Mouse (Mus musculus) G1E (cell line): ENCODE measurements at regions not wholly inside any gene's neighbourhood (a gene's known extent, or its start where the extent isn't known, plus 50 kb on each side); places are given as distances from the start of the nearest gene placed in this dataset.

ENCODE experiments used
- CTCF ChIP-seq: IDR thresholded peaks from 2 replicates; pipeline ENCODE4 v1.5.1; 2012; ENCODE audit warnings: low read depth, low read length, inconsistent platforms, mixed read lengths
- GATA1 ChIP-seq: IDR thresholded peaks from 2 replicates; pipeline ENCODE4 v1.6.1; 2012; ENCODE audit warnings: borderline replicate concordance, low read length, inconsistent platforms, mixed read lengths
- GATA2 ChIP-seq: IDR thresholded peaks from 2 replicates; pipeline ENCODE4 v1.6.1; 2012; ENCODE audit warnings: low read depth, low read length, inconsistent platforms, borderline replicate concordance
- POLR2AphosphoS5 ChIP-seq: IDR thresholded peaks from 2 replicates; pipeline ENCODE4 v1.6.1; 2012; ENCODE audit warnings: low read depth, low read length, inconsistent platforms; ENCODE audit not compliant: insufficient replicate concordance
- TAL1 ChIP-seq: conservative IDR thresholded peaks from 2 replicates; pipeline ENCODE4 v1.6.1; 2012; ENCODE audit warnings: low read depth, low read length, inconsistent platforms, mixed read lengths

GRCm38 (mm10) chr3:16464301-16464700 lies 458.1 kb upstream of the Gm5150 start:
- TF ChIP-seq CTCF (no peak), GATA1 (no peak), GATA2 (no peak), POLR2AphosphoS5 (no peak), TAL1 (no peak)
